Mouse (Mus musculus) adrenal gland, postnatal 10 days (tissue): Measurements from ENCODE around the gene Zfyve19. TPM values are rescaled to one million over a fixed set of nuclear protein-coding genes. Genes with fewer than 3 reads are reported as not detected.

Experiments
- DNase-seq: peaks from one replicate; pipeline ENCODE4 v3.0.0; 2021; ENCODE audit warnings: mixed read lengths
- total RNA-seq, 2 experiments: library from RNA; stranded (reverse); gene quantifications; 2 replicates each; pipeline ENCODE4 v1.2.3; 2021

Gene Zfyve19
- total RNA-seq, 2 experiments from 2014 or later, result 25.1 to 33.8 TPM

DNA sequence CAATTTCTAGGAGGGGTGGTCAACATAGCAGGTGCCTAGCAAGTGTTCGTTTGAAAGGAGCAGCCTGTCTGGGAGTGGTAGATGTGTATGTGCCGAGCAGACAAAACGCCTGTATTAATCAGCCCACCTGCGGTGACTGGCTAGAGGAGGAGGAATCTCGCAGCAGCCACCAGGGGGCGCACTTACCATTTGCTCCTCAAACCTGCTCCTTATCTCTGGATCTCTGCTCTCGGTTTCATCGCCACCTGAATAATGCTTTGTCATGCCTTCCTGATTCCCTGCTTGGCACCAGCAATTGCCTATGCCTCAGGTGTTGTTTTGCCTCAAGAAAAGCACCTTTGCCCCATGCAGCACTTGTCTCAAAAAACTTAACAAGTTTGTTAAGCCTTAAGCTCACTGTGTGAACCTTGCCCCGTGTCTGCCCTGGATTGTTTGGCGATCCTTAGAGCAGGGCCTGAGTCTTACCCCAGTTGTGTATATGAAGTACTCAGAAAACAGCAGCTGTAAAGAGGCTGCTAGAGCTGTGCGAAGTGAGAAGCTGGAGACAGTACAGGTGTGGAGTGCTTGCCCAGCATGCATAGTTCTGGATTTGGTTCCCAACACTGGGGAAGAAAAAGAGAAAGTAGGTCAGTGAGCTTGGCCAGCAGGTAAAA lies 42.5 kb downstream of the Zfyve19 start:
- DNase-seq, result peak; percentile 94

DNA sequence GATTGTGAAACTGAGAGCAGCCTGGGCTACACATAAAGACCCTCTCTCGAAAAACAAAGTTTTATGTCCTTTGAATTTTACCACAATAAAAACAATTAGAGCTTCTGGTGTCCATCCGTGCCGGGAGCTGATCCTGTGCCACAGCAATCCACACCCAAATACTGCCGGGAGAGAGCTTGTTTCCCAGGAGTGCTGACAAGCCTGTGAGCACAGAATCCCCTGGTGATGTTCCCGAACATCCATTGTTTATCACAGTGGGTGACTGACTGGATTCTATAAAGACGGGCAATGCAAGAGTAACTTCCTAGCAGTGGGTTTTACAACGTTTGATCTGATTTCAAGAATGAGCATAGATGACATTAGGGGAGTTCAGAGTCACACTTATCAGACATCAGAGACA lies 46.6 kb downstream of the Zfyve19 start:
- no peak for DNase-seq

DNA sequence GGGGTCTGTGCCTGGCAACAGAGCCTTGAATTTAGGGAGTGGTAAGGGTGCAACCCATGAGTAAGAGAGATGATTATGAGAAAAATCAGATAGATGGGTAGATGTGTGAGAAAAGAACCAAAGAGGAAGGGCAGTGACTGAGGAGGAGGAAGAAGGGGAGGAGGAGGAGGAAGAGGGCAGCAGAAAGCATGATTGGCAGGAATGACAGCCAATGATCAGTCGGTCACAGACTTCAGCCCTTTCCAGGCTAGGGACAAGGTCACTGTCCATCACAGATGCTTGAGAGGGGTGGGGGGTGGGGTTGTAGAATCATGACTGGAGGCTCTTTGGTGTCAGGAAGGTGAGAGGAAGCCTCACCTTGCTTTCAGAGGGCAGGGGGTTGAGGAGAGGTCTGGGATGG lies 52.1 kb downstream of the Zfyve19 start:
- no peak for DNase-seq

DNA sequence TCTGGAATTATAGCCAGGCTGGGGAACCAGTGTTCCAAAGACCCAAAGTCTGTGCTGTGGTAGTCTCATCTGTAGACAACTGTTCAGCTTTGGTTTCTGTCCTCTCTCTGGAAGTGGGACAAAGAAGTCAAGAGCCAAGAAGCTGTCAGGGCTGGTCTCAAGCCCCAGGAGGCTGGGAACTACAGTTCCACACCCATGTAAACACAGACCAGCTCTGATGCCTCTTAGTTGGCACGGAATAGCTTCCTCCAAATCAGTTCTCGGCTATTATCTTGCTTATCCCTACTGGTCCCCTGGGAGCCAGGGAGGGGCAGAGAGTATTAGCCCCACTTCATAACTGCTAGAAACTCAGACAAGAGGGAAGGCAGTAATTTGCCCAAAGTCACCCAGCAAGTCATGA lies 52.9 kb downstream of the Zfyve19 start:
- no peak for DNase-seq

DNA sequence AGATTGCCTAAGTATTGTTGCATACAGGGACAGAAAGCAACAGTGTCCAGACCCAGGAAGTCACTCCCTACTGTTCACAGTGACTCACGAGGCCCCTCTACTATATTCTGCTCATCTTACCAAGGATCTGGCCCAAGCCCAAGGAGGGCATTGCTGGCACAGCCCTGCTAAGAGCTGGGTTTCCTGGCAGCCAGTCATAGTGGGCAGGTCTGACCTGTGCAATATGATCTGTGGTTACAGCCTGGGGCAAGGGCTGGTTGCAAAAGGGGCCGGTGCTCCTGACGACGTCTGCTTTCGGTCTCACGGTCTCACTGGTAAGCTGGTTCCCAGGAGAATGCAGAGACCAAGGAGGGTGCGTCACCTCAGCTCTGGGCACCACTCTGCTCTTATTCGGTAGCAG lies 54.6 kb downstream of the Zfyve19 start:
- peak; percentile 93 for DNase-seq

DNA sequence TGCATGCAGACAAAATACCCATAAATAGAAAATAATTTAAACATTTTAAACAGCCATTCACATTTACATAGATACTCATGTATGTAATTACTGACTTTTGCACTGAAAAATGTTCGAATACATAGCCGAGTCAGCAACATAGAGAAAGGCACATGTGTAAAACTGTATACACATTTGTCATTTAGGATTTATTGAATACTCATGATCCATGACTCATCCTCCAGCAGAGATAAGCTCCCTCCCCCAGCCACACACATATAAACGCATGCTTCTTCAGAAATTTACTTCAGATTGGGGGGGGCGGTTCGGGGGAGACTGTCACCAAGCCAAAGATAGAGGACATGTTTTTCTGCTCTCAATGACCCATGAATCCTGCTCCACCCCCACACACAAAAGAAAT lies 55.4 kb downstream of the Zfyve19 start:
- no peak for DNase-seq

Other genes with a start within 250 kb of the Zfyve19 start
- gene Ccdc32, start 179.2 kb upstream of the Zfyve19 start, total RNA-seq, result 10 to 100 TPM; 17.7 TPM
- 1 to 10 TPM; 5.0 to 5.6 TPM for gene Rpusd2, start 173.8 kb upstream of the Zfyve19 start, total RNA-seq
- gene Knl1, start 161.5 kb upstream of the Zfyve19 start, total RNA-seq, result 1 to 10 TPM; 7.5 to 9.8 TPM
- gene Rad51, start 95.8 kb upstream of the Zfyve19 start, total RNA-seq, result 1 to 10 TPM; 9.1 to 9.3 TPM
- 10 to 100 TPM; 77.3 to 78.7 TPM for gene Rmdn3, start 51.6 kb upstream of the Zfyve19 start, total RNA-seq
- 10 to 100 TPM; 25.9 to 43.2 TPM for gene Gchfr, start 40.8 kb upstream of the Zfyve19 start, total RNA-seq
- under 1 TPM; 0.15 to 0.24 TPM for gene Gm14137, start 34.1 kb upstream of the Zfyve19 start, total RNA-seq
- gene Dnajc17, start 178 bp downstream of the Zfyve19 start, total RNA-seq, result 10 to 100 TPM; 11.9 to 17.4 TPM
- gene Ppp1r14d, start 21.3 kb downstream of the Zfyve19 start, total RNA-seq, result not detected
- 1 to 10 TPM; 4.2 to 4.7 TPM for gene Spint1, start 28.7 kb downstream of the Zfyve19 start, total RNA-seq
- under 1 TPM; 0.27 to 0.36 TPM for gene Rhov, start 62.7 kb downstream of the Zfyve19 start, total RNA-seq
- gene Vps18, start 80.1 kb downstream of the Zfyve19 start, total RNA-seq, result 10 to 100 TPM; 16.0 to 17.7 TPM
- gene Dll4, start 117.2 kb downstream of the Zfyve19 start, total RNA-seq, result 10 to 100 TPM; 16.4 to 18.4 TPM
- 1 to 10 TPM; 2.4 to 5.8 TPM for gene Chac1, start 142.6 kb downstream of the Zfyve19 start, total RNA-seq